Mouse (Mus musculus) ES-Bruce4 (cell line): ENCODE measurements around the gene Tgfb2.

Experiments
- CTCF ChIP-seq: IDR thresholded peaks from one replicate; pipeline ENCODE4 v1.8.1; 2011; ENCODE audit warnings: low read depth, low read length
- EP300 ChIP-seq: IDR thresholded peaks from 2 replicates; pipeline ENCODE4 v1.6.1; 2011; ENCODE audit warnings: low read depth, low read length; ENCODE audit not compliant: insufficient read depth
- POLR2A ChIP-seq: IDR thresholded peaks from one replicate; pipeline ENCODE4 v1.8.1; 2011; ENCODE audit warnings: low read length; ENCODE audit not compliant: insufficient read depth

DNA sequence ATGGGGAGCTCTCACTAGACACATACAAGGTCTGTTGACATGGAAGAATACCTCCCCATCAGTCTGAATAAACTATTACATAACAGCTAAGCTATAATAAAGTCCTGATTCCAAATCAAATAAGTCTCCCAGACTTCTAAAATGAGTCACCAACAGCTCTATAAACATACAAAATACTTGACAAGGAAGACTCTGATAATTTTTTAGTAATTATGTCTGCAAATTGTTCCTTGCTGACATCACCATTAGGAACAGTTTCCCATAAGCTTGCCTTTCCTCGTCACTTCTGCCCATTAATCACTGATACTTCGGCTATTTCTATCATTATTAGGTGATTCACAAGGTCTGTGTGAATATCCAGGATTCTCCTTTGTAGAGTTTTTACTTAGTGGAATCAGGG is 124.1 kb downstream of the Tgfb2 start:
- no peak for TF ChIP-seq CTCF
- no peak for TF ChIP-seq EP300
- no peak for TF ChIP-seq POLR2A
